Mouse (Mus musculus): ENCODE measurements around the gene Ablim2. TPM values are rescaled to one million over a fixed set of nuclear protein-coding genes. Genes with fewer than 3 reads are reported as not detected.

The Ablim2 gene
- polyA plus RNA-seq, 1 experiment: 3.7 TPM

DNA sequence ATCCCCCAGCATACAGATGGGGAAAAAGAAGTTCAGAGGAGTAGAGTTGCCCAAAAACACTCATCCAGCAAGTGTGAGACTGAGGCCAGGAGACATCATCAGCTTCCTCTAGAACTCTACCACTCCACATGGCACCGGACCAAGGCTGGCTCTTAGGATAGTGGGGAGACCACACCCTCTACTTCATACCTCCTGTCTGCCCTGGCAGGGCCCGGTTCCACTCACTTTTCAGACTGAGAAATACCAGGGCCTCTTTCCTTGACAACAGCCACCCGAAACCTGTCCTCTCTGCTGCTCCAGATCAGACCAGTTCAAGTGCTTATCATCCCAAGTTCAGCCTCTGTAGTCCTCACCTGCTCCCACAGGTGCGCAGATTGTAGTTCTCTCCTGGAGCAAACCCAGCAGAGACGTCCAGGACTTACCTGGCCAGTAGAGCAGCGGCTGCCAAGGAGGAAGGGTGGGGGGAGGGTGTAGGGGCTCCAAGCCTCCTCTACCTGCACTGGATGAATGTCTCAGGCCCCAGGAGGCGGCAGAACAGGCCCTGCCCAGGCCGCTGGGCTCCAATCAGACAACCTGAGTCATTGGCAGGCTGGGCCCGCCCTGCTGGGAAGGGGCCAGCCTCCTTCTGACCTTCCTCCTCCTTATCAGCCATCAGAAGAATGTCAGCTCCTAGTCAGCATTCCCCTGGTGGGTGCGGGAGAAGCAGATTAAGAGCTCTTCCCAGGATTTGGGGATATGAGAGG is 18.0 kb upstream of the Ablim2 start, which contains the start of gene Sh3tc1:
TSS of gene Sh3tc1 (minus strand) at position 452 of the 743 bp plus-strand sequence.
- peak; percentile 40 for DNase-seq (ENCODE audit: low spot score)

DNA sequence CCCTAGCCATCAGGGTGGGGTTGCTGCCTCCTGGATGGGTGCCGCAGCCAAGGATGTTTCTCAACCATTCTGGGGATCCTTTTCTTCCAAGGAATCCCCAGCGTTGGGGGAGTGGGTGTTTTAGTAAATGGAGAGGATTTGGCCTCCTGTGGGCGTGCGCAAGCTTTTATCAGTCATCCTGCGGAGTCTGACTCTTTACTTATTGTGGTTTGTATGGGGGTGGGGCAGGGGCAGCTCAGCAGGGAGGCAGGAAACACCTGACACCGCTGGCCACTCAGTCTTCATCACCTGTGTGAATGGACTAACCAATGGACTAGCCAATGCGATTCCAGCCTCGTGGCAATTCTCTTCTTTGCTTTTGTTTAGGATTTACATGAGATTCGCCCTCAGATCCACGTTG is 17.0 kb upstream of the Ablim2 start:
- no peak for DNase-seq (ENCODE audit: low spot score)

DNA sequence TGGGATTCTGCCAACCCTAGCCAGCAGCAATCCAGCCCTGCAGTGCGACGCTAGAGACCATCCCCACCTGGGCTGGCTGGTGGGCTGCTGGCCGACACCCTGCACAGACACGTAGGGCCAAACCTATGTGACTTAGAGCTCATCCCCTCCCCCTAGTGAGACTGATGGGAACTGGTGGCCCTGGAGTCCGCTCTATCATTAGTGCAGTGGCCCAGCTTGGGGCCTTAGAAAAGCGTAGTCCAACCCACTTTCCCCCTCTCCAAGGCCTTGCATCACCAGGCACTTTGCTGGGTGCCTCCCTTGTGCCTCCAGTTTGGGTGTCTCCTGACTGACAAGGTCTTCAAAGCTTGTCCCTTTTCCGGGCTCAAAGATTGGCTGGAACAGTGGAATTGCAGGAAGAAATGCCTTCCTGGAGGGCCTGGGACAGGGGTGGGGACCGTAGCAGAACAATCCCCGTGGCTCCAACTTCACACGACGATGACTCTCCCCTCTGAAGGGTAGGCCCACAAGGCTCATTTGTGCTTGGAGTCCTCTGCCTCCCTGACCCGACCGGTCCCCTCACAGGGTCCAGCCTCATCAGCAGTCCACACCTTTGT is 16.4 kb upstream of the Ablim2 start:
- no peak for DNase-seq (ENCODE audit: low spot score)

DNA sequence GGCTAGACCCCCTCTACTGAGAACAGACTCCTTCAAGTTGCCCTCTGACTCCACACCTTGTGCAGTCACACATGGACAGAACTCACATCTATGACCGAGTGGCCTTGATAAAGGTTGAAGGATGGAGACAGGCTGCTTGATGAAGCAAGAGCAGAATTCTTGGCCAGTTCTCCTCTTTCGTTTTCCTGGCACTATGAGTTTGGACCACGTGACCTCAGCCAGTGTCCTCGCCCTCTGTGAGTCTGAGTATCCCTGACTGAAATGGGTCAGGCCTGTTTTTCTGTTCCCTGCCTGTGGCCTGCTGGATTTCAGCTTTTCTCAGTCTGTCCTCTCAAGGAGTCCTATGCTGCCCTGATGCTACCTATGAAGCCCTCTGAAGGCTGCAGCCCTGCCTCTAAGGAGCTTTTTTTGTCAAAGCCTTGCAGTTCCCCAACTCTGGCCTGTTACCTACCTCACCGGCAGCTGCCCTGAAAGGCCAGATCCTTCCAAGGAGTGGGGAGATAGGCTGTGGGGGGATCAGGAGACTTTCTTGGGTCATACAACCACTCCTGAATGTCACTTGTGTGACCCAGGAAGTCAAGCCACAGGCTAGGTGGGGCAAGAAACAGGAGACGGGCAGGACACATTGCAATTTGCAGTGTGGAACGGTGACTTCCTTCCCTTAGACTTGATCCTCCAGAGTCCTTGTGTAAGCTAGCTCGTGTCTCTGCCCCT is 14.3 kb upstream of the Ablim2 start:
- no peak for DNase-seq (ENCODE audit: low spot score)

DNA sequence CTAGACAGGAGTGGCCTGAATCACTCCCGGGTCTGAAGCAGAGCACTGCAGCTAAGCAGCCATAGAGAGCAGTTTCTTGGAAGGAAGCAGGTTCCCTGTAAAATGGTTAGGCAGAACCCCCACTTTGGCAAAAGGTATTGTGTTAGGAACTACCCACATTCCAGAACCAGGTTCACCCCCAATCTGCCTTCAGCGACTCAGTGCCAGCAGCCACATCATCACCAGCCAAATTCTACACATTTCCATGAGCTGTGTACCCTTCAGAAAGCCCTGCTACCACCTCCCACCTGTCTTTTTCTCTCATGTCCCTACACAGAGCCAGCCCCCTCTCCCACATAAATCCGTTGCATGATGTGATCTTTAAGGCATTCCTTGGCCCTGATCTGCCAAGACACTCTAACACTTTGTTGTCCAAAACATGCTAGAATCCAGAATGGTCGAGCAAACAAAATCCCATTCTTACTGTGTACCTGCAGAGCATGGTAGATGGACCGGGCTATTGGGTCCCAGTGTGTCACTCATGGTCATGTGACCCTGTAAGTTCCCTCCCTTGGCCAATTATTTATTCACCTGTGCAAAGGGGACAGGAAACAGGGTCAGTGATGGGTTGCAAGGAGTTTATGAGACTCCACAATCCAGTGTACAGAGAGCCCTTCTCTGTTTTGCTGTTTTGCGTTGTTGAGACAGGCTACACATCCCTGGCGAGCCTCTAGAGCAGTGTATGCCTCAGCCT is 13.5 kb upstream of the Ablim2 start:
- no peak for DNase-seq (ENCODE audit: low spot score)

DNA sequence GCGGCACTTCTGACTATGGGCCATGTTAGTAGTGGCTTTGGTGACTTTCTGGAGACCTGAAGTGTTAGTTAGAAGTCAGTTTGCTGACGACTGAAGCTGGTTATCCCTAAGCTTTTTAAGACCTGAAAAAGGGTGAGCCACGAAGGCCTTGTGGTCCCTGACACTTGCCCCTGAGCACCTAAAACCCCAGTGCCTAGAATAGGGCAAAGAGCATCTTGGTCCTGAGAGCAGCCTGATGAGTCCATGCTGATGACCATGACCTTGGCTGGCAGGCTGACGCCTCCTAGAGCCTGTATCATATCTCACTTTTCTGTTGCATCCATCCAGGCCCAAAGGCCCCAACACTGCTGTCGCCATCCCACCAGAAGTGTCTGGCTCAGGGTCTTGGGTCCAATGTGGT is 12.3 kb upstream of the Ablim2 start:
- DNase-seq (ENCODE audit: low spot score): no peak

DNA sequence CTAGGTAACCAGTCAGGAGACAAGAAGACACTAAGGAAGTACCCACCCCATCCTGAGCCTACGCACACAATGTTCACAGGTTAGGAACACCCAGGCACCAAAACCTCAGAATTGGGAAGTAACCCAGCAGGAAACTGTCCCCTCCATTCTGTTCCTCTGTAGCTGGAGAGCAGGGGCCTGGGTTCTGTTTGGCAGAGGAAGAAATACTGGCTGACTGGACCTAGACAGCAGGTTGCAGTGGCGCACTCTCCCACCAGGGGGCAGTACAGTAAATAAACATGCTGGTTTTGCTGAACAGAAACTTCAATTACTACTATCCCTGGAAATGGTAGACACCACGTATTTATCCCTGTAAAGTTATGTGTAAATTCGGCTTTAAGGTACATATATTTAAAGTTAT is 10.8 kb upstream of the Ablim2 start:
- DNase-seq (ENCODE audit: low spot score): peak; percentile 48

DNA sequence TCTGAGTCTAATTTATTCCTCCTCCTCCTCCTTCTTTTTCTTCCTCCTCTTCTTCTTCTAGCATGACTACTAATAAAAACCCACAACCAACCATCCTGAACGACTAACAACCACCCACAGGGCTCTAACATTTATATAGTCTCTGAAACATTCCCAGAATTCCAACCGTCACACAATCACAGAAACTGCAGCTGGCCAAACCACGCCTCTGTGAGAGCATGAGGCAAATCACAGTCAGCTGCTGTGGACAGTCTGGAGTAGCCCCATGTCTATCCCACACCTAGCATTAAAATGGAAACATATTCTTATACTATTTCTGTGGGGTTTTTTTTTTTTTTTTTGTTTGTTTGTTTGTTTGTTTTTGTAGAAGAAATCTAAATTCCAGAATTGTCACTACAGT is 8.3 kb upstream of the Ablim2 start:
- no peak for DNase-seq (ENCODE audit: low spot score)

DNA sequence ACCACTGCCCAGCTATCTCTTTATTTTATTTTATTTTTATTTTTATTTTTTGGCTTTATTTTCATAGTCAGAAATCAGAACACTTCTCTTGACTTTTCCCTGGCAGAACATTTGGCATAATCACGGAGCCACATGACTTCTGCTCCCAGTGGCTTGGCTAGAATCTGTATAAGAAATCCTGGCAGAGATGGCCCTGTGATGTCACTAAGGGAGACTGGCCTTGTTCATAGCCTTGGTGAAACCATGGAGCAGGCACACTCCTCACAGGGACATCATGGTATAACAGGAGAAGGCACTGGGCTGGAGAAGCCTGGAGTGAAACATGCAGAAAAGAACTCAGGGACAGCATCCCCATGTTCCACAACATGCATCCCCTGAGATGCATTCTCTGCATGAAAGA is 7.7 kb upstream of the Ablim2 start:
- no peak for DNase-seq (ENCODE audit: low spot score)

DNA sequence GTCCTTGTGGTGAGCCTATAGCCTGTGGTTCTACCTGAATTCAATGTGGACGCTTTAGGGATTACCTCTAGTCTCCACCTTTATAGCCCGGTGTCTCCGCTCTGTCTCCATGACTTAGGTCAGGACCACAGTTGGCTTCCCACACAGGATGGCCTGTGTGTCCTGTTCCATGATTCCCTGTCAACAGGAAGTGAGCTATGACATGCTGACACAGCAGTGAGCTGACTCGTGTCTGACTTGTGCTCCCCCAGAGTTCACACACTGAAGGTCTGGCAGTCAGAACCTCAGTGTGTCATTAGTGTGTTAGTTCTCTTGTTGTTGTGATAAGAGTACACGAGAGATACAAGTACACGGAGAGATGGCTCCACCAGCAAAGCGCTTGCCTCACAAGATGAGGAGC is 6.7 kb upstream of the Ablim2 start:
- DNase-seq (ENCODE audit: low spot score): no peak

DNA sequence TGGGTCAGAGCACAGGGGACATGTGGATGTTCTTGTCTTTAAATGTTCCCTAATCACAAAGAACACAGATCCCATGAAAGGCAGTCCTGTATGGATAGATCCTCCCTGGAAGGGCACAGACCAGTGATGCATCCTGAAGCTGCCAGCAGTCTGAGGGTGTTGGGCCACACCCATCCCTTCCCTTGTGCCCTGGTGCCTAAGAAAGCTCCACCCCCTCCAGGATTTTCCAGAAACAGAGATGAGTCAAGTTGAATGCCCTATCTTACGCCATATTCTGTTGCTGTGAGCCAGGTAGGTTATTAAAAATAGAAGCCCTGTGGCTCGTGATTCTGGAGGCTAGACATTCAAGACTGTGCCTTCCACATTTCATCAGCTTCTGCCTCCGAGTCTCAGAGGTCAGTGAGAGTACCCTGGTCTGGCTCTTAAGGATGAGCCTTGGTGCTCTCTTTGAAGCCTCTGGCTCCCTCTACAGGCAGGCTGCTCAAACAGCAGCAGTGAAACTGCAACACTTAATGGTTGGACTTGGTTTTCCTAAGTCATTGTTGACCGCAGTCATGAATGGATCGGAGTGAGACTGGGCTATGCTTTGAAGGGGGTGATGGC is 2.4 kb upstream of the Ablim2 start:
- DNase-seq (ENCODE audit: low spot score): no peak

DNA sequence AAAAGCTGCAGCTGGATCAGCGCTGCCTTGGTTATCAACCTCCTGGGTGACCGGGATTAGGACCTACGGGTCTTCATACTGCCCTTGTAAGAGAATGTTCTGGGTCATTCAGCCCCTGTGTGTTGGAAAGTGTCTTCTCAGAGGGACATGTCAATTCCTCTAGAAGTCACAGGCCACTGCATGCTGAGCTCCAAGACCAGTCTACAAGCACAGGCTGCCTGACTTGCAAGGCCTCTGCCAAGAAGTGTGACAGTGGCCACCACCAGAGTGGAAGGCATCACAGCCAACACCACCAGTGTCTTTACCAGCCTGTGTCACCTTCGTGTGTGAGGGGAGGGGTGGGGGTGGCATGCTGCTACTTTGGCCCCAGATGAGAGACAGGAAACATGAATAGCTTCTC is 1.7 kb upstream of the Ablim2 start:
- DNase-seq (ENCODE audit: low spot score): no peak

DNA sequence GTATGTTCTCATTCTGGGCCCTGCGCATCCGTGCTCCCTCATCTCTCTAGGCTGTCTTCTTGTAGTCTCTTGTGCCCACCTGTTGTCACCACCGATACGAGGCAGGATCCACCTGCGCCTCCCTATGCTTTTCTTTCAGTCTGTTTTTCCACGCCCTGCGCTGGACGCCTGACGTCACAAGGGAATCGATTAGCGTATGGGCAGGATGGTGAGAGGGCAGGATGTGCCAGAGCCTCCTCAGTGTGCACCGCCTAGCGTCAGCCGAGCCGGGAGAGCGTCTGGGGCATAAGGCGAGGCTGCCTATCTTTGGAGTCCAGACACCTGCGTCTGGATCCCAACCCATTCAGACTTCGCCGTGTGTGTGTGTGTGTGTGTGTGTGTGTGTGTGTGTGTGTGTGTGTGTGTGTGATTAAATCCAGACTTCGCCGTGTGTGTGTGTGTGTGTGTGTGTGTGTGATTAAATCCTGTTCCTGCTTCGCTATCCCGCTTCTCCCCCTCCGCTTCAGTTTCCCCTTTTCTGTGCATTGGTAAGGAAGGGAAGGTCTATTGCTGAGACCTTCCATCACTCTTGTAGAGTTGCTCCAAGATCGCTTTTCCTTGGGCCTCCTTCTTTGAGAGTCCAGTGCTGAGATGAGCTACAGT is 562 bp upstream of the Ablim2 start:
- DNase-seq (ENCODE audit: low spot score): no peak

DNA sequence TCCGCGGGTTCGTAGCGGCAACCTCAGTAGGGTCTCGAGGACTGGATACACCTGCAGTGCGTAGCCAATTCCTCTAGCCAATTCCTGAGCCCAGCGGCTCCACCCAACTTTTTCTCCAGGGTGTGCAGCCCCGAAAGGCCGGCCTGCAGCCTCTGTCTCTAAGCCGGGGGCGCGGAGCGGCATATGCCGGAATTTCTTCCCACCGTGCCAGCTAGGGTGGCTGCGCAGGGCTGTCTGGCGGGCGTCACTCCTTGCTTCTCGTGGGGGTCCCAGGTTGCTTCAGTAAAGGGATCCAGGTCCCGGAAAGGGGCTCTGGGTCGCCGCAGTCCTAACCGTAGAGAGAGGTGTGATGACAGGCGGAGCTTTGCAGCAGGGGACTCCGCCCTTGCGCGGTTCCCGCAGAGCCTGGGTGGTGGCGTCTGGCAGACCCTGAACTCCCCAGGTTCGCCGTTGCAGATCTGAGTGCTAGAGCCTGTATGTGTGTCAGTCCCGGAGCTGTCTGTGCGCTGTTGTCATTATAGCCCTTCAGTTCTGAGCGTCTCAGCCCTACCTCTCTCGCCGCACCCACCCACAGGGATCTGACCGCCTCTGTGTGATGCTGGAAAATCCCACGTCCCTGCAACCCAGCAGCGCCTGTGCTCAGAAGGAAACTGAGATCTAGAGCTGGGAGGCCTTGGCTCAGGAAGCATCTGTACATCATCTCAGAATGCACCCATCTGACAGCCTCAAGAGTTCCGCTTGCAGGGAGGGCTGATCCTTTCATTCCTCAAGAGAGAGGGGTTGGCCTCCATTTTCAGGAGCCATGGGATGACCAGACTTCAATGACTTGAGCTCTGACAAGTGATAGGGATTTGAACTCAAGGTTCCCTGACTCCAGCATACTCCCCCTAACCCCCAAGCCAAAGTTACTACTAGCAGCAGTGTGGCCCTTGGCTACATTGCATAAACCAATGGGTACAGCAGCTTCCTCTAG is 687 bp downstream of the Ablim2 start:
- DNase-seq (ENCODE audit: low spot score): peak; percentile 35

DNA sequence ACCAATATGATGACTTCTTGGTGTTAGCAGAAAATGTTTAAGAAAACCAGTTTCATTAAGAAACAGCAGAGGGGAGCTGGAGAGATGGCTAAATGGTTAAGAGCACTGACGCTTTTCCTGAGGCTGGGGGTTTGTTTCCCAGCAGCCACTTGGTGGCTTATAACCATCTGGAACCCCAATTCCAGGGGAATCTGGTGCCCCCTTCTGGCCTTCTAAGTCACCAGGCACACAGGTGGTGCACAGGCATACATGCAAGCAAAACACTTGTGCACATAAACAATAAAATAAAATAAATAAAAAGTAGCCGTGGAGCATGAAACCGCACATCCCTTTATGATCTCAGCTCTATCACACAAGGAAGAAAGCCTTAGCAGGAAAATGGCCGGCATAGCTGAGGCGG is 3.6 kb downstream of the Ablim2 start:
- no peak for DNase-seq (ENCODE audit: low spot score)

DNA sequence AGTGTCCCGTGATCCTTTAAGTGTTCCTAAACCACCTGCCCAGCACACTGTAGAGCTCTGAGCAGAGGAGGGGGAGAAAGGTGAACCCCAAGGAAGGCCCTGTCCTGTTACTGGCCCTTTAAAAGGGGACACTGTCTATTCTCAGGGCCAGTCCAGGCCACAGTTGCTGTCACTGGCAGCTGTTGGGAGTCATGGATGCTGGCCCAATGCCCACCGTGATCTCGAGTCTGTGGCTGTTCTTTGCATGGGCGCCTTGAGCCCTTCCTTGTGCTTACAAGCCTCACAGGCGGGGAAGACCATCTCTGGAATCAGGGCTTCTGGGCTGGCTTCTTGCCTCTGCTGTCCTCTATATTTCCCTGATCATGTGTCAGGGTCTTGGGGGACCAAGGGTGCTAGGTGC is 4.7 kb downstream of the Ablim2 start:
- no peak for DNase-seq (ENCODE audit: low spot score)

DNA sequence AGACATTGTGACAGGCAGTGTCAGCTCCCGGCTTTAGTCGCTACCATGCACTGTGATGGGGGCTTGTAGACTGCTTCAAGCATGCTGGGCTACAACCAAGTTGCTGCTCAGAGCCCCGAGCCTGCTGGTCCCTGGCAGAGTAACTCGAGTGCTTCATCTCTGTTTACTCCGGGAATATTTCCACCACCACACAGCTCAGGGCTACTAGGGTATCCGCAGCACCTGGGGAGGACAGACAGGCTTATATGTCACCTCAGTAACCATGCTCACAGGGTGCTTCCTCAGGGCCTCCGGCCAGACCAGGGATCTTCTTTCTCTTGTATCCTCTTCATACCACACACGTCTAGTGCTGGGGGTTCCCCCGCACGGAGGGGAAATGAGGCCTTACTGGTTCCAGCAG is 5.2 kb downstream of the Ablim2 start:
- DNase-seq (ENCODE audit: low spot score): no peak

DNA sequence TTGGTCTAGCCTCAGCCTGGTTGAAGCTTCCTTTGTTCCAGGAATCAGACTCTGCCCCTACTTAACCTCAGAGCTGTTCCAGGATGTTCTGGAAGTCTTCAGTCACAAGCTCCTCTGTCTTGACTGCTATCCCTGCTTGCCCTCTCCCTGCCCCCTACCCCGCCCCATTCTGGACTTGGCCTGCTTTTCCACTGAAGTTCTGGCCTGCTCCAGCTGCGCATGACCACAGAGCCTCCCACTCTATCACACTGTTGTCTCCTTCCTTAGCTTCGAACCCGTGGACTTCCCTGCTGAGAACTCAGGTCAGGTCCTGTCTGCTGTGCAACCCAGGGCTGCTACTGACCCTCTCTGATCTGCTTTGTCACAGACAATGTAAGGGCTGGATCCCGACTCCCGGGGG is 8.2 kb downstream of the Ablim2 start:
- DNase-seq (ENCODE audit: low spot score): no peak

DNA sequence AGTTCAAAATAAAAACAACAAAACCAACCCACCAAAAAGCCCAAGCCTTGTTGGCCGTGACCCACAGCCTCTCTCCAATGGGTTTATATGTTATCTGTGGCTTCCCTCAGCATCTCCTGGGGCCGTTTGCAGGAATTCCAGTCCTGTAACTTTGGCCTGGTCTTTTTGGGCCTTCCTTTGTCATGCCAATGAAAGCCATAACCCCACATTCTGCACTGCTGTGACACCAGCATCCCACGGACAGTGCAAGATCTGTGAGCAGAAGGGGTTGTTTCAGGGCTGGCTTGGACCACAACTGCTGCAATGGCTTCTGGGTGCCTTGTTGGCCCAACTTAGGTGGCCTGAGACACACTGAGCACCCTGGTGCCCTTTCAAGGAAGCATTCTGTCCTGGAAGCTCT is 10.8 kb downstream of the Ablim2 start:
- no peak for DNase-seq (ENCODE audit: low spot score)

DNA sequence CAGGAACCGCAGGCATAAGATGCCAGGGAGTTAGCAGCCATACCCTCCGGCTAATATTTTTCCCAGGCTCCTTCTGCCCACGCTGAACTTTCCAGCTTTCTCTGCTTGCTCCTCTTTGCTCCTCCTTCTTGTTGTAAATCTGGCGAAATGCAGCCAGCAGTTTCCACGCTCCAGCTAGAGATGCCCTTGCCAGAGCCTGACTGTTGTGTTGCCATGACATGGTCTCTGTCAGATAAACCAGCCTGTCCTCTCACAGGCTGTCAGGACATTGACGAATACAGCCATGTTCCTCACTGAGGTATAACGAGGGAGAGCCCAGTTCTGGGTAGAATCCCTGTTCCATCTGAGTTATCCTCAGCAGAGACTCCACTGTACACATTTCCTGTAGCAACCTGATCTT is 11.3 kb downstream of the Ablim2 start:
- DNase-seq (ENCODE audit: low spot score): no peak
